Mouse (Mus musculus): ENCODE data around the gene 2610318N02Rik. TPM values are rescaled to one million over a fixed set of nuclear protein-coding genes. Genes with fewer than 3 reads are reported as not detected.
"Not testable (repeated sequence)": the region's sequence is repeated elsewhere in the genome, so short reads cannot be mapped to it uniquely, and the experiment has no call there.

2610318N02Rik gene
- 1 to 10 TPM in 1 of 2 experiments, not detected in 1; 1.0 TPM for total RNA-seq (2021)

DNA sequence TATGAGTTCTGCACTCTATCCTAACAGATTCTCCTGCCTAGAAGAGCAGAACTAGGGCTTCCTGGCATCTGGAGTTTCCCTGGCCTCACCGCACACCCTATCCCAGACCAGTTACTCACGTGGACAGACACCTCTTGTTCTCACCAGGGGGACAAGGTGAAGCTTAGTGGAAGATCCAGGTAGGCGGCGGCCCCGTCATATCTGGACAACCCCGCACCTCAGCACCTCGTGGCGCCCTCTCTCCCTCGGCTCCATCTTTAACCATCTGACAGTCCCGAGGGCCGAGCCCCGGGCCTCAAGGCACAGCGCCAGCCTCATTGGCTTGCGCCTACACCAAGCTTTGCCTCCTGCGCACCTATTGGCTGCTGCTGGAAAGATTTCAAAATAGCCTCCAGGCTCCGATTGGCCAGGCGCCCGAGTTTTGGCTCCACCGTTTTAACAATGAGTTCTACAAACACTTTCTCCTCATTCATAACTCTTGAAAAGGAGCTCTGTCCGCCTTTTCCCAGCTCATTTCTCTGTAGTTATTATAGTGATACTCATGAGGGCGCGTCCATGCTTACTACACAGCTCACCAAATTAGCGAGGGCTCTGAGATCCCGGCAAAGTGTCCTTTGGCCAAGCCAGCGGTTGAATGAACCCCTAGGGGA, at the start of gene 2610318N02Rik:
TSS of gene 2610318N02Rik (minus strand) at position 297 of the 650 bp plus-strand sequence.
- peak in 1 of 2 experiments; percentile 54 for DNase-seq (ENCODE audit: extremely low spot score in 1 of 2, low spot score in 1 of 2)

DNA sequence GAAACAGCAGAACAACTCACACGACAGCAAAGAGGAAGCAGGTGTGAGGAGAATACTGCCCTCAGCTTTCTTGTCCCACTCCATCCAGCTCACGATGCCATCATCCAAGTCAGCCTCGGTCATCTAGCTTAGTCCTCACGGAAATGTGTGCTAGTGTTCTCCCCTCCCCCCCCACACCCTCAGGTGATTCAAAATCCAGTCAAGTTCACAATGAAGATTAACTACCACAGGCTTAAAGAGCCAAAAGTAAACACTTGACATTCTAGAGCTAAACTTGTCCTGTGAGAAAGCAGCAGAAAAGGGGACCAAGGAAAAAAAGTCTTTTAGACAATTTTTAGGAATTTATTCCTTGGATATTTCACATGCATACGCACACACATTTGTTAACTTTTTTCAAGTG, 43.1 kb upstream of the 2610318N02Rik start:
- DNase-seq (ENCODE audit: extremely low spot score in 1 of 2, low spot score in 1 of 2) = no peak

DNA sequence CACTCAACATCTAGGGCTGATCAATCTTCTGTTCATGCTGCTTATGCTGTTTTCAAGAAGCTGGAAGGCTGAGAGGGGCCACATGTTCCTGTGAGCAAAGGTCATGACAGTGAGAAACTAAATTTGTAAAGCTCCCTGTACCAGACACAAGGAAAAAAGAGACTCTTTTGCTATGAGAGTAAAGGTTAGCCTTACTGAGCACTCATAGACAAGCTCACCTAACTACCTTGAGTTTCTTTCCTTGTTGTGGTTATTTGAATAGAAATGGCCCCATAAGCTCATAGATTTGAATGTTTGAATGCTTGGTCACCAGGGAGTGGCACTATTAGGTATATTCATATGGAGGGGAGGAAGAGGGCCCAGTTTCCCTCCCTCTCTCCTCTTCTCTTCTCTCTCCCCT, 42.2 kb upstream of the 2610318N02Rik start:
- no peak for DNase-seq (ENCODE audit: extremely low spot score in 1 of 2, low spot score in 1 of 2)

DNA sequence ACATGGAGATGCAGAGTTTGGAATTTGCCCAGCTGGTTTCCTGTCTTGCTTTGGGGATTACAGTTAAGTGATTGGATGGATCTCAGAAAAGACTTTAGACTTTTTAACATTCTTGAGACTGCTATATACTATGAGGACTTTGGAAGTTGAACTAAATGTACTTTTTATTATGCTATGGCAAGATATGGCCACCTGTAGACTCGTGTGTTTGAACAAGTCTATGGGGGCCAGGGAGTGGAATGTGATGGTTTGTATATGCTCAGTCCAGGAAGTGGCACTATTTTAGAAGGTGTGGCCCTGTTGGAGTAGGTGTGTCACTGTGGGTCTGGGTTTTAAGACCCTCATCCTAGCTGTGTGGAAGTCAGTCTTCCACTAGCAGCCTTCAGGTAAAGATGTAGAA, 40.5 kb upstream of the 2610318N02Rik start:
- DNase-seq (ENCODE audit: extremely low spot score in 1 of 2, low spot score in 1 of 2) = not testable (repeated sequence)

DNA sequence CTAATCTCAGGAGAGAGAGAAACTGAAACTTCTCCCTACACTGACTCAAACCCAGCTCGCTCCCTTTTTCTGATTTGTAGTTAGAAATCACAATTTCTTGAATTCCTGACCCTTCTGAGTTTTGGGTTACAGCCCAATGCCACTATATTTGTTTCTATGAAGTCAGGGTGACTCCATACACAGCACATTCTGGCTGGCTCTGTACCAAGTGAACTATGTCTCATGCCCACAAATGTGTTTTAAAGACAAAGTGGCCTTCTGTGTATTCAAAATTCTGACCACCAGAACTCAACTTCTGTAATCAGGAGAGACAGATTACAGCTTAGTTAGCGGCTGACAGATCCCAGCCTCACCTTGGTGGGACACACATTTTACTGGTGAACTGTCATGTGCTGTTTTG, 29.4 kb upstream of the 2610318N02Rik start:
- DNase-seq (ENCODE audit: extremely low spot score in 1 of 2, low spot score in 1 of 2) = no peak

DNA sequence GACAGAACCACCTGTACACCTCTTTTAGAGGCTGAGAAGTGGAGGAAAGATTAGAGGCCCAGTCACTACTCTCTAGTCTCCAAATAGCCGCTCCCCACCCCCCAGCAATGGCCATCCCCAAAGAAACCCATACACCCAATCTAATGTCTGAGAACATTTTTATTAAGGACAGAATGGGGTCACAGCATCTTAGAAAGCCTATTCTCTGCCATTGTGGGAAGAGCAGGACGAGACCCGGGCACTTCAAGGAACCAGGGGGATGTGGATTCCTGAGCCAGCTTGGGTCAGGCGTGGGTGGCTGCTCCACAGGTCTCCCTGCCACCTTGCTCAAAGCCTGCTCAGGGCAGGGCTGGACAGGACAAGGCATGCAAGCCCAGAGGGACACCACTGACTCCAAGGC, 26.9 kb upstream of the 2610318N02Rik start:
- DNase-seq (ENCODE audit: extremely low spot score in 1 of 2, low spot score in 1 of 2) = no peak

DNA sequence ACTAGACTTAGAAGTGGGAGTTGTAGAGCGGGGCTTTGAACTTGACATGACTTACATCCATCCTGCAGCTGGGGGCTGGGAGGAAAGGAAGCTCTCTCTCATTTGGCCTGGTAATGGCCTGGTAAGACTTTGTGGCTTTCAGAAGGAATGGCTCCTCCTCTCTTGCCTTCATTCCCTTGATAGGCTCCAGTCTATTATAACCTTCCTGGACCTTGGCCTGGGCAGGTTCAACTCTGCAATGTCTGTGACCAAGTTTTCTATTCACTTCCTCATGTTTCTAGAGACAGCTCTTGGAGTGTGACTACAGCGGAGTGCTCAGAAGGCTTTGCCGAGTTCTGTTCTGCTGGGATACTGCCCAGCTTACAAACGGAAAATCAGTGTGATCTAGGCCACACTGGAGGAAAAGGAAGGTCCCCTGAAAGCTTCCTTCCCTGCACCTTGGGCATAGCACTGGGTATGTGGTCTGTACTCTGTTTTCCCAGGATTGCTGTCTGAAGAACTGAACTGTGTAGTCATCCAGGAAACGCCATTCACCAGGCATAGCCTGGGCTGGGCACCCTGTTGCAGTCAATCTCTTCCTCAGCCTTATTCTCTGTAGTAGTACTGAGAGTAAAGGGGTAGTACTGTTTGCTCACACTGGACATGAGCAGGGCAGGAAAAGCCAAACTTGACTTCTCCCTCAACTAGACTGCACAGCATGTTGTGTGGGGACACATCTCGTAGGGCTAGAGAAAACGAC, 25.7 kb upstream of the 2610318N02Rik start:
- DNase-seq (ENCODE audit: extremely low spot score in 1 of 2, low spot score in 1 of 2) = no peak

DNA sequence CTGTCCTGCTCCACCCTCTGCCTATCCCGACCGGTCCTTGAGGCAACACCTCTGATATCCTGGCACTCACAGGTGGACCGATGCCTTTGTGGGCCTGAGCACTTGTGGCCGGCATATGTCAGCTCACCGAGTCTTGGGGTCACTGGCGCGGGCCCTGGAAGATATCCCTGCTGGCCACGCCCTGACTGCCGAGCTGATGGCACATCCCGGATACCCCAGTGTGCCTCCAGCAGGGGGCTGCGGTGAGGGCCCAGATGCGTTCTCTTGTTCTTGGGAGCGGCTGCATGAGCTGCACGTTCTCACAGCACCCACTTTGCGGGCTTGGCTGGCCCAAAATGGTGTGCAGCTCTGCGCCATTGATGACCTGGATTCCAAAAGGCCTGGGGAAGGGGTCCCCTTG, 23.1 kb upstream of the 2610318N02Rik start:
- no peak for DNase-seq (ENCODE audit: extremely low spot score in 1 of 2, low spot score in 1 of 2)

DNA sequence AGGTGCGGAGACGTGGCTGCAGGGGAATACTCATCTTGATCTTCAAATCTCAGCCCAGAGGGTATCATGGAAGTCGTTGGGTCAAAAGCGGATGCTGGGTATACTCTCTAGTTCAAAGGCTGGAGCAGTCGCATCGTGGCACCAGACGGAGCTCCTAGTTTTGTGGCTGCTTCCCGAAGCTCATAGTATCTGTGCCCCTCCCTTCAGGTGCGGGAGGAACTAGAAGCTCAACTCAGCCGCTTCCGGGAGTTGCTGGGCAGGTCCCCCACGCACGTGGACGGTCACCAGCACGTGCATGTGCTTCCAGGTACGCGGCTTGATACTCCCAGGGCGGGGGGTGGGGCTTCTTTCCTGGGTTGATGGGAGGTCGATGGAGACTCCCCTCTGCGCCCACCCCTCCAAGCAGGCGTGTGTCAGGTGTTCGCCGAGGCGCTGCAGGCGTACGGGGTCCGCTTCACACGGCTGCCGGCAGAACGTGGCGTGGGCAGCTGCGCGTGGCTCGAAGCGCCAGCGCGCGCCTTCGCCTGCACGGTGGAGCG, 22.5 kb upstream of the 2610318N02Rik start:
- peak; percentile 10 to 22 for DNase-seq (ENCODE audit: extremely low spot score in 1 of 2, low spot score in 1 of 2)

DNA sequence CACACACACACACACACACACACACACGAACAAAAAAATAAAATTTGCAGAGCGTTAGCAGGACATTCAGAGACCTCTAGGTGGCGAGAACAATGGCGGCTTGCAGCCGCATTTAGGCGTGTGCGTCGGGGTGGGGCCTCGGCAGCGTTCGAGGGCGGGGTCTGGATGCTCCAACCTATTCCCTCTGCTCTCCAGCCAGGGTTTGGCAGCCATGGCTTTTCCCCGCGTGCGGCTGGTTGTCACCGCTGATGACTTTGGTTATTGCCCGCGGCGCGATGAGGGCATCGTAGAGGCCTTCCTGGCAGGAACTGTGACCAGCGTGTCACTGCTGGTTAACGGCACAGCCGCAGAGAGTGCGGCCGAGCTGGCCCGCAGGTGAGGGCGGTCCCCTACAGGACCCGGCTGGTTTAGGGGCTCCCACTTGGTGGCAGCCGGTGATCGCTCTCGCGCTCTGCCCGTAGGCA, 21.8 kb upstream of the 2610318N02Rik start, which contains the start of gene Ccdc116:
TSS of gene Ccdc116 (minus strand) at position 458 of the 464 bp plus-strand sequence.
- peak; percentile 63 to 68 for DNase-seq (ENCODE audit: extremely low spot score in 1 of 2, low spot score in 1 of 2)

DNA sequence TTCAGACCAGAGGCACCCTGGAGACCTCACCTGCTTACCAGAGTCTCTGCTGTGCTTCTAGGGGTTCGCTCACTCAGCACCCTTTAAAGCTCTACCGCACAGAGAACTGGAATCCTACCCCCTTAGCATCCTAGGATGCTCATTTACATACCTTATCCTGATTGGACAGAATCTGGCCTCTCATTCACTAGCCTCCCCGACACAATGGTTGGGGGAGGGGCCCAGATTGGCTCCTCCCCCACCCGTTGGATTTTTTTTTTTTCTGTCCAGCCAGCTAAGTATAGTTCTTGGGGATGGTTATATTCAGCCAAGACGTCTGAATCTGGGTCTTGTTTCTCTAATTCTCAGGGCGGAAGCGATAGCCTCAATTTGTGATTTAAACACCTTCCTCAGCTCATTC, 19.4 kb upstream of the 2610318N02Rik start, which contains the start of gene Ydjc:
TSS of gene Ydjc (plus strand) at position 283 of the 400 bp plus-strand sequence.
- no peak for DNase-seq (ENCODE audit: extremely low spot score in 1 of 2, low spot score in 1 of 2)

DNA sequence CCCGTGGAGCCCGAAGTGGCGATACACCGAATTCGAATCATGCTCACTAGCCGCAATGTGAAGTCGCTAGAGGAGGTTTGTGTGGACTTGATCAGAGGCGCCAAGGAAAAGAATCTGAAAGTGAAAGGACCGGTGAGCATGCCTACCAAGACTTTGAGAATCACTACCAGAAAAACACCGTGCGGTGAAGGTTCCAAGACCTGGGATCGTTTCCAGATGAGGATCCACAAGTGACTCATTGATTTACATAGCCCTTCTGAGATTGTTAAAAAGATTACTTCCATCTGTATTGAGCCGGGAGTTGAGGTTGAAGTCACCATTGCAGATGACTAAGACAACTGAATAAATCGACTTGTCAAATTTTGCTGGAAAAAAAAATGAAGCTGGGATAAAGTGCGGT, 12.4 kb upstream of the 2610318N02Rik start:
- DNase-seq (ENCODE audit: extremely low spot score in 1 of 2, low spot score in 1 of 2) = no peak

DNA sequence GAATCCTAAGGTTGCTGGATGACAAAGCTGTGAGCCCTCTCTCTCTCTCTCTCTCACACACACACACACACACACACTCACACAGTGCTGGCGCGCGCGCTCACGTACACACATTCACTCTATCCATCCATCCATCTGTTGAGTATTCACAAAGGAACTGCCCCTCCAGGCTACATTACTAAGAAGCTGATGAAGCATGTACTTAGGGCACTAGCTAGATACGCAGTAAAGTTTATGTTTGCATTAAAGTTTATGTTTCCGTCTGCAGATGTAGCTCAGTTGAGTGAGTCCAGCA, 7.9 kb upstream of the 2610318N02Rik start:
- no peak for DNase-seq (ENCODE audit: extremely low spot score in 1 of 2, low spot score in 1 of 2)

DNA sequence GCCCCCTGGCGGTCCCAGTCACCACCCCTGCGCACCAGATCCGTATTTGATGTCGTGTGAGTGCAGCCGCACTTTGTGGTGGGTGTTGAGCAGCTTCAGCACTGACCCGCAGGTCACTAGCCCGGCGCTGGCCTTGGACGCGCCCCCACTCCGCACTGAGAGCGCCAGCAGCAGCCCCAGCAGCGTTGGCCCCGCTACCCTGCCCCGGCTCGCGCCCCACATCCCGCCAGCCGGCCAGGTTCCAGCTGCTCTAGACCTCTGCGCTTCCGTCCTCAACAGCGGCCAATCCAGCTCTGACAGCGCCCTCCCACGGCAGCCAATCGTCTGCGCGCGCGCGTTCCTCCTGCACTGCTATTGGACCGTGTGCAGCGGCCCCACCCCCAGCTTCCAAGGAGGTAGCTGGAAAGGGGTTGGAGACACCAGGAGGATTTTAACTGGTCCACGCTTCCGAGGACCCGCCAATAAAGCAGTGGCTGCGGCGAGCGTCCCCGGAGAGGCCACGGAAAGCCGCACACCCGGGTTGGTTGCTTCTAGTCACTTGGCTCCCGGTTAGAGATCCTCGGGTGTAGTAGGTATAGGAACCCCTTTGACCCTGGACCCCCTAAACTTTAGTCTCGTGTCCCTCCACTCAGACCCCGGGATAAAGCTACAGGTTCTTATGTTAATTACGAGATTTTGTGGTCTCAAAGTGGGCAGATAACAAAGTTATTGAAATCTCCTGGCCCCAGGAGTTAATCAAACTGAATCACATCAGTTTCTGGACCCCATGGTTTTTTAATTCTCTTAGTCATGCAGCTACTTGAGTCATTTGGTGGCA, 7.3 kb upstream of the 2610318N02Rik start, which contains the start of gene Sdf2l1:
TSS of gene Sdf2l1 (minus strand) at position 295 of the 817 bp plus-strand sequence.
- peak; percentile 94 to 95 for DNase-seq (ENCODE audit: extremely low spot score in 1 of 2, low spot score in 1 of 2)

DNA sequence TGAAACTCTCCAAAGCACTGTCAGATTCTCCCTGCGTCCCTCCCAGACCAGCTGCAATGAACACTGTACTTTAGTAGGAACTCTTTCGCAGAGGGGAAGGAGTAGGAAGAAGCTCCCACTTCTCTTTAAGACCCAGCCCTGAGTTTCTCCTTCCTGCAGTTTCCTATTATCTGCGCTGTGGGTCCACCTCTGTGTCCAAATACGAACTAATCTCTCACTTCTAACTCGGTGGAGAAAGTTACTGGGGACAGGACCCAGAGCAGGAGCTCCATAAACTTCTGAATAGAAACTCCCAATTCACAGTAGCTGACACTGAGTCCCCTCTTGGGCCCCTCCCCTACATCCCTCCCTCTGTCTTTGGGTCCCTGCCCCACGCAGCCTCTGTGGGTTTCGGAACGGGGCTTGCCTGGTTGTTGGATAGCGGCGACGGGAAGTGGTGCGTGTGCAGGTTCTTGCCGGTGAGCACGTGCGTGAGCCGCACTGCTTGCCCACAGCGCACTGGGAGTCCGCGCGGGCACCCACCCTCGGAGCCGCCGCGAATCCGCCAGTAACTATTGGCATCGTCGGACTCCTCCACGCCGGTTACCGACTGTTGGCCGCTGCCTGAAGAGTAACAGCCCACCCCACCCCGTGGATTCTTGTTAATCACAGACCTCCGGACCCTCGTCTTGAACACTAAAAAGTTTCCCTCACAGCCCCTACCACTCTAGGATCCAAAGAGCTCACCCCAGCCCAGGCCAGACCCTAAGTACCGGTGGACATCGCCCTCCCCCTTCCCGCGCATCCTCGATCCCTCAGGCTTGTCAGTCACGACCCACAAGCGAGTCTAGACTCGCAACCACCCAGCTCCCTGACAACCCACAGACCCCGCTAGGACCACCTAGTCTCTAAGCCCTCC, 6.5 kb upstream of the 2610318N02Rik start:
- DNase-seq (ENCODE audit: extremely low spot score in 1 of 2, low spot score in 1 of 2) = peak; percentile 15 to 17

DNA sequence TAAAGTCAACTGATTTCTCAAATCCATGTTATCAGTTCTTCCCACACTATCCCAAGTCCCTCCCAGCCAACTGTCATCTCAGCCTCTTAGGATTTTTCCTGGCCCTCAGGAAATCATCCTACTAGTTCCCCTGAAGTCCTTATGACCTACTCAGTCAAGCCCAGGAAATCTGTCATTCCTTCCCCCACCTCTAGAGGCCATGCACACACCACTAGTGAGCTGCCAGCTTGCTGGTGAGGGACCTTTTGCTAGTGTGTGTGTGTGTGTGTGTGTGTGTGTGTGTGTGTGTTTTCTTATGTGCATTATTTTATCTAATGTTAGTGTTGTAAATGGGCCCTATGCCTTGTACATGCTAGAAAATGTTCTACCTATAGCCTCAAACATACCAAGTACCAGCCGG, 2.3 kb upstream of the 2610318N02Rik start:
- DNase-seq (ENCODE audit: extremely low spot score in 1 of 2, low spot score in 1 of 2) = peak in 1 of 2 experiments; percentile 40

DNA sequence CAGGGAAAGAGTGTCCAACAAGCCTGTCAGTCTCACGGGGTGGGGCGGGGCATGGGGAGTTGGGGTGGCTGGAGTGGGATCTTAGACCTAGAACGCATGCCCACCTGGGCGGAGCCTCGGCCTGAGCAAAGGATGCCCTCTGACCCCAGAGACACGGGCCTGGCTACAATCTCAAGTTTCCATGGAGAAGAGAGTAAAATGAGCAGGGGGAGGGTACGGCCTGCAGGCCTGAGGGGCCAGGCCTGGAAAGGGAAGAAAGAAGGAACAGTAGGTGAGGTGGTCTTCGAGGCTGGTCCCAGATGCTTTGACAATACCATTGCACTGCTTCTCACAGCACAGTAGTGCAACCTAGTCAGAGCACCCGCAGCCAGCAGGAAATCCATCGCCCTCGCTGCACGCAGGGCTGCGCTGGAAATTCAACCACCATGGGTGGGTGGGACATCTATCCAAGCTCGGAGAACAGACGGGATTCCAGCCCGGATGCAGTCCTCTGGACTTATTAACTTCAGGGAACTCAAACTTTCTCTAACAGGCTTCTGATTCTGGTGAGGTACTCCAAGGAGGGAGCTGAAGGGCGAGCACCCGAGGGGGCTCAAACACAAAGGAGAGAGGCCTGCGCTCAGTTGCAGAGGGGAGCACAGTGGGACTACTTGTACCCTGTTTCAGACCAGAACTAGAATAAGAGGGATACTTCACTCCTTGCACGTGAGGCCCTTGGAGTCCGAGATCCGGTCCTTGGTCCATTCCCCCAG, 672 bp downstream of the 2610318N02Rik start:
- no peak for DNase-seq (ENCODE audit: extremely low spot score in 1 of 2, low spot score in 1 of 2)

DNA sequence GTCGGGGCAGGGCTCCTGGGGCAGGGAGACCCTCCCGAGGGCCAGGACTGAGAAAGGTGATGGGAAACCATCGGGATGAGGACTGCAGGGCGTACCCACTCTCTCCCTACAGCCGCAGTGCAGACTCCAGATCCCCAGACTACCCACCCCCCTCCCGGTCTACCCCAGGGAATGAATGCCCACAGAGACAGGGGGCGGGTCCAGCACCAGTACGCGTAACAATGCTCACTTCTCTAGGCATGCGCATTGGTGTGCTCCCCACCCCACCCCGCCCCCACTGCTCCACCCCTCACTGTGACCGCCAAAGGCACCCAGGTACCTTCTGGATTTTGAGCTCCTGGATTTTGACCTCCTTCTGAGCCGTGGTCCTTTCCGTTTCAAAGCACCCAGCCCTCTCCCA, 3.4 kb downstream of the 2610318N02Rik start:
- no peak for DNase-seq (ENCODE audit: extremely low spot score in 1 of 2, low spot score in 1 of 2)

DNA sequence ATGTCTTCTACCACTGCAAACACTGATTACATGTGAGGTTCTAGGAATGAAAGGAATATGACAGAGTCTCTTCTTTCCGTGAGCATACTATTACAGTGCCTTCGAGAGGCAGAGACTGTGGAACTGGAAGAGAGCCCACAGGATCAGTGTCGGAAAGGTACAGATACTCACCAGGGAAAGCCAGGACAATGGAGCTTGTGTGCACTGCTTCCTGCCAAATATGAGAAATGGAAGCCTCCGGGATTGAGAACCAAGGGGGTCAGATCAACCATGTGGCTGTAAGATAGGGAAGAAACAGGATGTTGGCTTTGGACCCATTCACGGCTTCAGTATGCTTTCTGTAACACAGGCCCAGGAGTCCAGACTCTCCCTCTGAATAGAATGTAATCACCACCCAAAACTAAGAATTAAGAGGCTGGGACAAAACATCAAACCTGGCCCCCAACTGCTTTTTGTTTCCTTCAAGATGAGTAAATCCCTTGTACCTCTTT, 7.6 kb downstream of the 2610318N02Rik start:
- DNase-seq (ENCODE audit: extremely low spot score in 1 of 2, low spot score in 1 of 2) = no peak
